Mouse (Mus musculus): ENCODE data around the gene Asic3.
A peak's percentile ranks its signal among the peaks of the same experiment; 100 is the strongest.
"Not testable (repeated sequence)": the region's sequence is repeated elsewhere in the genome, so short reads cannot be mapped to it uniquely, and the experiment has no call there.

The Asic3 gene

GRCm38 (mm10) chr5:24388246-24388915 is 24.8 kb upstream of the Asic3 start:
- peak in 1 of 2 experiments; percentile 65 for DNase-seq (ENCODE audit: low spot score in 2 of 2)

DNA sequence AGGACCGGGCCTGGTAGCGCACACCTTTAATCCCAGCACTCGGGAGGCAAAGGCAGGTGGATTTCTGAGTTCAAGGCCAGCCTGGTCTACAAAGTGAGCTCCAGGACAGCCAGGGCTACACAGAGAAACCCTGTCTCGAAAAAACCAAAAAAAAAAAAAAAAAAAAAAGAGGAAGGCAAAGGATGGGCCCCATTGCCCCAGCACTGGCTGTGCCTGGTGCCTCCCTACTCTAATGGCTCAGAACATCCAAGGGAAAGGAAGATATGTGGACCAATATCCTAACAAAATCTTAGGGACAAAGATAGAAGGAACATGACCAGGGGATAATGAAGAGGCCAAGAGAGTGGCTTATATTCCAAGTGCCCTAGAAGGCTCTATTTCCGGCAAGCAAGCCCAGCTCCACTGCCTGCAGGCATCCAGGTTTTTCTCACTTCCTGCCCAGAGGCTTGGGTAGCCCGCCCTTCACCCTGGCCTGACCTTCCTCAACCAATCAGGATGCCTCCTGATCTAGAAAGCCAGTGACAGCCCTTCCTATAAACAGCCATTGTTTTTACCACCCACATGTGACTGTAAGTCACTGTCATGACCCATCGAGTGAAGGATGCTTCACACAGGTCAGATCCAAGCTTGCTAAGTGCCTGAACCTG is 24.1 kb upstream of the Asic3 start:
- DNase-seq (ENCODE audit: low spot score in 2 of 2), result no peak

GRCm38 (mm10) chr5:24389658-24390020 is 23.6 kb upstream of the Asic3 start:
- no peak for DNase-seq (ENCODE audit: low spot score in 2 of 2)

- no peak for DNase-seq (ENCODE audit: low spot score in 2 of 2)
Observed at GRCm38 (mm10) chr5:24391864-24392263, 21.3 kb upstream of the Asic3 start, which contains the start of gene Atg9b. Atg9b (minus strand) TSS chr5:24392143.

- no peak for DNase-seq (ENCODE audit: low spot score in 2 of 2)
Observed at GRCm38 (mm10) chr5:24392724-24393123, 20.5 kb upstream of the Asic3 start.

GRCm38 (mm10) chr5:24393392-24393997 is 19.7 kb upstream of the Asic3 start, which contains the start of gene Abcb8:
Abcb8 (plus strand) TSS chr5:24393663.
- DNase-seq (ENCODE audit: low spot score in 2 of 2), result peak; percentile 81 to 95

DNA sequence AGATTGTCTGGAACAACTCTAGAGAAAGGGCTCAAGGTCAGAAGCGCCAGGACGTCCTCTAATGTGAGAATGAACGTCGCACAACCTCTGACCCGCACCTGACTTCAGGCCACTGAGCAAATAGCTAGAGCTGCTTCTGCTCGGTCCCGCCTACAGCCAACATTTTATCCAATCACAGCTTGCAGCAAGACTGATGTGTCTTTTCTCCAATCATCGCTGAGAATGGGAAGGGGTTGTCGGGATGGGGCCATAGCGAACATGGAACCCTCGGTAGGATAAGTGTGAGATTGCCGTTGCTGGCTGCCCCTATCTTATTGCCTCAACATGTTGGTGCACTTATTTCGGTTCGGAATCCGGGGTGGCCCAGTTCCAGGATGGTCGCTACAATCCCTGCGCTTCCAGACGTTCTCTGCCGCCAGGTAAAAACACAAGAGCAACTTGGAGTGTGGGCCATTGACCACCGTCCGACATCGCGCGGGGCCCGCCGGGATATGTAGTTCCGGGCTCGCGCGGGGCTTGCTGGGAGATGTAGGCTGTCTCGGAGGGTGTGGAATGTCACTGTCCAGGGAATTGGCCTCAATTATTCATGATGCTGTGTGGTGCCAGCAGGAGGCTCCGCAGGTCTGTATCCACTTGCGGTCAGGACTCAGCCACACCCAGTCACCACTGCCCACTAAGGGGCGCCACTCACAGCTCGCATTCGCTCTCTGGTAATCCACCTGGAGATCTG is 18.9 kb upstream of the Asic3 start:
- peak; percentile 90 to 93 for DNase-seq (ENCODE audit: low spot score in 2 of 2)

DNA sequence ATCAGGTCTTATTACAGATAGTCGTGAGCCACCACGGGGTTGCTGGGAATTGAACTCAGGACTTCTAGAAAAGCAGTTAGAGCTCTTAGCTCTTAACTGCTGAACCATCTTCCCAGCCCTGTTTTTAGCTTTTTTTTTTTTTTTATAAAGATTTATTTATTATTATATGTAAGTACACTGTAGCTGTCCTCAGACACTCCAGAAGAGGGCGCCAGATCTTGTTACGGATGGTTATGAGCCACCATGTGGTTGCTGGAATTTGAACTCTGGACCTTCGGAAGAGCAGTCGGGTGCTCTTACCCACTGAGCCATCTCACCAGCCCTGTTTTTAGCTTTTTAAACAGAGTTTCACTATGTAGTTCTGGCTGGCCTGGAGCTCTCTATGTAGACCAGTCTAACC is 16.9 kb upstream of the Asic3 start:
- not testable (repeated sequence) for DNase-seq (ENCODE audit: low spot score in 2 of 2)

GRCm38 (mm10) chr5:24399686-24400085 is 13.5 kb upstream of the Asic3 start:
- no peak for DNase-seq (ENCODE audit: low spot score in 2 of 2)

GRCm38 (mm10) chr5:24400362-24400761 is 12.8 kb upstream of the Asic3 start:
- DNase-seq (ENCODE audit: low spot score in 2 of 2), result no peak

DNA sequence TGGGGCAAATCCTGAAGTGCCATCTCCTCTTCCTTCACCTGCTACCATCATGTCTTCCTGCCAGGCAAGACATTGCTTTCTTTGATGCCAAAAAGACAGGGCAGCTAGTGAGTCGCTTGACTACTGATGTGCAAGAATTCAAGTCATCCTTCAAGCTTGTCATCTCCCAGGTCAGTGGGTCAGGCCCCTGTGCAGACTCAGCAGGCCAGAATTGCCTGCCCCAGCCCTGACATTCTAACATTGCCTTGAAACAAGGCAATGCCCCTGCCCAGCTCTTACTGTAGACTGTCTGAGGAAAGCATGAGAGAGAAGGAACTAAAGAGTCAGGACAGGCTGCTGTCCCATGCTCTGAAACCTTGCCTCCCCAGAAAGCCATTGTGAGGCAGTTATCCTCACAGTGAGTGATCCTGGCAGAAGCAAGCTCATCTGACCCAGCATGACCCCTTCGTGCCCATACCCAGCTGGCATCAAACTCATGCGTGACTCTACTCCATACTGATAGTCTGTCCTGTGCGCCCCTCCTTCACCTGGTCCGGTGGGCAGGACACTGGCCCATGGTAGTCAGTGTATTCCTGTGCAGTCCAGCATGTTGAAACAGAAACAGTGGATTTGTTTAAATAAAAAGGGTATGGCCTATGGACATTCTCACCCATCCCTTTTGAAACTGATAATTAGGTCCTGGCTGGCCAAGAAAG is 12.1 kb upstream of the Asic3 start:
- no peak for DNase-seq (ENCODE audit: low spot score in 2 of 2)

GRCm38 (mm10) chr5:24401969-24402368 is 11.2 kb upstream of the Asic3 start:
- no peak for DNase-seq (ENCODE audit: low spot score in 2 of 2)

DNA sequence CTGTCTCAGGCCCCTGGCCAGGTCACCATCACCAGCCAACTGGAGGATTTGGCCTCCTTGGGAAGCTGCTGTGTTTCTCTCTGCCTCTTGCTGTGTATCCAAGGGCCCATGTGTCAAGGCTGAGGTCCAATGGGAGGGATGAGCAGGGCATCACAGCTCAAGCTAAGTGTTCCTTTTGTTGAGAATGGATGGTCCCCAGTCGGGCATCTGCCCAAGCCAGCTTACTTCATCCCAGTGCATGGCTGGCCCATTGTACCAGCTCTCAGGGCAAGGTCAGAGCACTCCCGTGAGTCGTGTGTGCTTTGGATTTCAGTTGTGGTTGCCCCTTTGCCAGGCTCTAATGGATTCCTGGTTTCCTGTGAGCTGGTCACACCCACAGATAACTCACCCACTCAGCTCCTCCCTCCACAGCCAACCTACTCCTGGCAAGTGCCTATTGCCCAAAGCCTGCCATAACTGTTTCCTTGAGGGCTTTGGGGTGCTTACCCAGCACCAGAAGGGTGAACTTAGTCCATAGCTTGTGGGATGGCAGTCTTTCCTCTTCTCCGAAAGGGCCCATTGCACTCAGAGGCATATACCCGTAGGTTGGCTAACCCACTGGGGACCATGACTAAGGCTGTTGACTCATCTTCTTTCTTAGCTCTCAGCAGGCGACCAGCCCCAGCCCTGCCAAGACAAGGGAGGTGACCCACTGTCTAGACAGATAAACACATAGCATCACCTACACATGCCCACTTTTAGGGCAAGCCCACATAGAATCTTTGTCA is 8.4 kb upstream of the Asic3 start:
- DNase-seq (ENCODE audit: low spot score in 2 of 2), result no peak

- DNase-seq (ENCODE audit: low spot score in 2 of 2), result no peak
Observed at GRCm38 (mm10) chr5:24405389-24405876, 7.8 kb upstream of the Asic3 start.

GRCm38 (mm10) chr5:24408651-24409050 is 4.5 kb upstream of the Asic3 start:
- no peak for DNase-seq (ENCODE audit: low spot score in 2 of 2)

DNA sequence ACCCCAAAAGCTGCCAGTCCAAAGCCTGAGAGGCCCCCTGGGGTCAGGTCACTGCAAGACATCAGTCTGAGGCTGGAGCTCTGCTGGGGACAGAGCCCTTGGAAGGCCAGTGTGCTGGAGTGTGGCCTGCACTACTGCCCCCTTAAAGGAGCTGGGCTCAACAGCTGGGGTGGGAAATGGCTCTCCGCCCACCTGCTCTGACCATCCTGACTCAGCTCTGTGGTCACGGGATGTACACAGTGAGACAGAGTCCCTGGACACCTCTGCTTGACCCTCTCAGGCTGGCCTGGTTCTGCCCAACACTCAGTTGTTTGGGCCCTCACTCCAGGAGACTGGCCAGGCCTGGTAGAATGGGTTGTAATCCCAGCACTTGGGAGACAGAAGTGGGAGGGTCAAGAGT is 3.7 kb upstream of the Asic3 start:
- DNase-seq (ENCODE audit: low spot score in 2 of 2), result no peak

- DNase-seq (ENCODE audit: low spot score in 2 of 2), result no peak
Observed at GRCm38 (mm10) chr5:24412063-24412462, 1.1 kb upstream of the Asic3 start.

- no peak for DNase-seq (ENCODE audit: low spot score in 2 of 2)
Observed at GRCm38 (mm10) chr5:24413938-24414337, 746 bp downstream of the Asic3 start.

DNA sequence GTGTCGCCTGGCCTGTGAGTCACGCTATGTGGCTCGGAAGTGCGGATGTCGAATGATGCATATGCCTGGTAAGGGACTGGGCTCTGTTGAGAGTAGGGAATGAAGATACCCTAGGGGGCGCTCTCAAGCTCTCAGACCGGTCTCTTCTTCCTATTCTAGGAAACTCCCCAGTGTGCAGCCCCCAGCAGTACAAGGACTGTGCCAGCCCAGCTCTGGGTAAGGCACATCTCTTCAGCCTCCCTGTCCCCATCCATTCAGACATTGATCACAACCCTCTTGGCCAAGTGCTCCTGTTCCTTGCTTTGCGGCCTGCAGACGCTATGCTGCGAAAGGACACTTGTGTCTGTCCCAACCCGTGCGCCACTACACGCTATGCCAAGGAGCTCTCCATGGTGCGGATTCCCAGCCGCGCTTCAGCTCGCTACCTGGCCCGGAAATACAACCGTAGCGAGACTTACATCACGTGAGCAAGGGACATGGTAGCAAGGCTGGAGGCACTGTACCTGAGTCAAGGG is 3.1 kb downstream of the Asic3 start:
- peak; percentile 60 to 81 for DNase-seq (ENCODE audit: low spot score in 2 of 2)

- no peak for DNase-seq (ENCODE audit: low spot score in 2 of 2)
Observed at GRCm38 (mm10) chr5:24417587-24417986, 4.4 kb downstream of the Asic3 start.

DNA sequence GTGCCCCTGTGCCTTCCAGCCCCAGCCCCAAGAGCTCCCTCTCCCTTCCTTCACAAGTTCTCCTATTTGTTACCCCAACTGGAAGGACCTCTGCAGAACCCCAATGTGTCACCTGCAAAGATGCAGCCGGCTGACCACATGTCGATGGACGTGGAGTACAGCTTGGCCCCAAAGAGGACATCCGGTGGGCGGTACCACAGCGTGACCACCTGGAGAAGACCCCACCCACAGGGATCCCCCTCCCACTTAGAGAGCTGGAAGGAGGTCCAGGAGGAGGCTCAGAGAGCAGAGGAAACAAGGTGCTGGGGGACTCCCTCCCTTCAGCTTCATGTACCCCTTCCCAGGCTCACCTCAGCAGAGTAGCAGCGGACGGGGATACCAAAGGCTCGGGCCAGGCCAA is 7.2 kb downstream of the Asic3 start:
- no peak for DNase-seq (ENCODE audit: low spot score in 2 of 2)

All from spleen, postnatal 4 days (tissue).